Mouse (Mus musculus) telencephalon, adult 2 months (tissue): ENCODE data around the gene Cep126.

ENCODE experiments used
- DNase-seq: peaks from one replicate; pipeline ENCODE4 v3.0.0-alpha.2; 2011; ENCODE audit warnings: low read depth, low spot score

The Cep126 gene

GRCm38 (mm10) chr9:8134117-8134574 is at the start of gene Cep126:
TSS of gene Cep126 (minus strand) at chr9:8134294.
- DNase-seq, result peak; percentile 29

GRCm38 (mm10) chr9:8179554-8179953 is 45.5 kb upstream of the Cep126 start:
- DNase-seq, result no peak

- peak; percentile 33 for DNase-seq
Measured at GRCm38 (mm10) chr9:8177099-8177498, 43.0 kb upstream of the Cep126 start.

GRCm38 (mm10) chr9:8157011-8157410 is 22.9 kb upstream of the Cep126 start:
- DNase-seq, result no peak

- DNase-seq, result no peak
Measured at GRCm38 (mm10) chr9:8139501-8139900, 5.4 kb upstream of the Cep126 start.

- DNase-seq, result peak; percentile 18
Measured at GRCm38 (mm10) chr9:8133586-8134115, 443 bp downstream of the Cep126 start.

GRCm38 (mm10) chr9:8123495-8123894 is 10.6 kb downstream of the Cep126 start:
- peak; percentile 12 for DNase-seq

- DNase-seq, result no peak
Measured at GRCm38 (mm10) chr9:8114516-8114915, 19.6 kb downstream of the Cep126 start.

GRCm38 (mm10) chr9:8103050-8103449 is 31.0 kb downstream of the Cep126 start:
- peak; percentile 29 for DNase-seq

- DNase-seq, result no peak
Measured at GRCm38 (mm10) chr9:8100962-8101361, 33.1 kb downstream of the Cep126 start.

GRCm38 (mm10) chr9:8078882-8079281 is 55.2 kb downstream of the Cep126 start:
- no peak for DNase-seq

GRCm38 (mm10) chr9:8074345-8074744 is 59.7 kb downstream of the Cep126 start:
- DNase-seq, result no peak

GRCm38 (mm10) chr9:8073203-8073755 is 60.8 kb downstream of the Cep126 start:
- DNase-seq, result no peak

- DNase-seq, result no peak
Measured at GRCm38 (mm10) chr9:8059636-8060035, 74.5 kb downstream of the Cep126 start.

- DNase-seq, result no peak
Measured at GRCm38 (mm10) chr9:8054831-8055230, 79.3 kb downstream of the Cep126 start.

- no peak for DNase-seq
Measured at GRCm38 (mm10) chr9:8043044-8043387, 91.1 kb downstream of the Cep126 start.

- peak; percentile 92 for DNase-seq
Measured at GRCm38 (mm10) chr9:8042338-8043043, 91.6 kb downstream of the Cep126 start, which contains the start of gene Cfap300. TSS of gene Cfap300 (minus strand) at chr9:8042823.

- DNase-seq, result no peak
Measured at GRCm38 (mm10) chr9:8035546-8035945, 98.5 kb downstream of the Cep126 start.

GRCm38 (mm10) chr9:8035091-8035490 is 99.0 kb downstream of the Cep126 start:
- DNase-seq, result no peak

- no peak for DNase-seq
Measured at GRCm38 (mm10) chr9:8034143-8034542, 100.0 kb downstream of the Cep126 start.

- no peak for DNase-seq
Measured at GRCm38 (mm10) chr9:8032847-8033246, 101.2 kb downstream of the Cep126 start.
